Mouse (Mus musculus): ENCODE measurements at regions not wholly inside any gene's neighbourhood (a gene's known extent, or its start where the extent isn't known, plus 50 kb on each side); places are given as distances from the start of the nearest gene placed in this dataset.
"Not testable (repeated sequence)": the region's sequence is repeated elsewhere in the genome, so short reads cannot be mapped to it uniquely, and the experiment has no call there.

- DNase-seq (ENCODE audit: low spot score in 2 of 2), result no peak
These were observed 74.1 kb upstream of the Speer2 start for GRCm38 (mm10) chr16:69937514-69938194.

- DNase-seq (ENCODE audit: low spot score in 2 of 2), result no peak
These were observed 80.1 kb upstream of the Speer2 start for GRCm38 (mm10) chr16:69943635-69944034.

- no peak for DNase-seq (ENCODE audit: low spot score in 2 of 2)
These were observed 85.2 kb upstream of the Speer2 start for GRCm38 (mm10) chr16:69948783-69949182.

GRCm38 (mm10) chr16:69949339-69949738, 85.8 kb upstream of the Speer2 start:
- DNase-seq (ENCODE audit: low spot score in 2 of 2), result no peak

GRCm38 (mm10) chr16:69951581-69951980, 88.0 kb upstream of the Speer2 start:
- DNase-seq (ENCODE audit: low spot score in 2 of 2), result no peak

GRCm38 (mm10) chr16:69966561-69966960, 103.0 kb upstream of the Speer2 start:
- DNase-seq (ENCODE audit: low spot score in 2 of 2), result not testable (repeated sequence)

GRCm38 (mm10) chr16:69979813-69980527, 116.4 kb upstream of the Speer2 start:
- no peak for DNase-seq (ENCODE audit: low spot score in 2 of 2)

- DNase-seq (ENCODE audit: low spot score in 2 of 2), result no peak
These were observed 120.8 kb upstream of the Speer2 start for GRCm38 (mm10) chr16:69984320-69984719.

GRCm38 (mm10) chr16:69991907-69992470, 128.4 kb upstream of the Speer2 start:
- DNase-seq (ENCODE audit: low spot score in 2 of 2), result no peak

- no peak for DNase-seq (ENCODE audit: low spot score in 2 of 2)
These were observed 129.2 kb upstream of the Speer2 start for GRCm38 (mm10) chr16:69992715-69993114.

GRCm38 (mm10) chr16:70006863-70007262, 143.3 kb upstream of the Speer2 start:
- no peak for DNase-seq (ENCODE audit: low spot score in 2 of 2)

GRCm38 (mm10) chr16:70016980-70017379, 153.4 kb upstream of the Speer2 start:
- DNase-seq (ENCODE audit: low spot score in 2 of 2), result no peak

GRCm38 (mm10) chr16:70019564-70019963, 156.0 kb upstream of the Speer2 start:
- DNase-seq (ENCODE audit: low spot score in 2 of 2), result no peak

- no peak for DNase-seq (ENCODE audit: low spot score in 2 of 2)
These were observed 157.9 kb upstream of the Speer2 start for GRCm38 (mm10) chr16:70021436-70021835.

GRCm38 (mm10) chr16:70028649-70029048, 165.1 kb upstream of the Speer2 start:
- peak in 1 of 2 experiments; percentile 3 for DNase-seq (ENCODE audit: low spot score in 2 of 2)

GRCm38 (mm10) chr16:70045547-70045946, 182.0 kb upstream of the Speer2 start:
- no peak for DNase-seq (ENCODE audit: low spot score in 2 of 2)

GRCm38 (mm10) chr16:70046009-70046408, 182.5 kb upstream of the Speer2 start:
- DNase-seq (ENCODE audit: low spot score in 2 of 2), result no peak

- DNase-seq (ENCODE audit: low spot score in 2 of 2), result no peak
These were observed 186.3 kb upstream of the Speer2 start for GRCm38 (mm10) chr16:70049850-70050249.

GRCm38 (mm10) chr16:70071471-70071870, 207.9 kb upstream of the Speer2 start:
- no peak for DNase-seq (ENCODE audit: low spot score in 2 of 2)

GRCm38 (mm10) chr16:70073740-70074139, 210.2 kb upstream of the Speer2 start:
- DNase-seq (ENCODE audit: low spot score in 2 of 2), result no peak

- no peak for DNase-seq (ENCODE audit: low spot score in 2 of 2)
These were observed 216.0 kb upstream of the Speer2 start for GRCm38 (mm10) chr16:70079497-70079896.

- no peak for DNase-seq (ENCODE audit: low spot score in 2 of 2)
These were observed 222.5 kb upstream of the Gbe1 start for GRCm38 (mm10) chr16:70091291-70091690.

- DNase-seq (ENCODE audit: low spot score in 2 of 2), result no peak
These were observed 221.8 kb upstream of the Gbe1 start for GRCm38 (mm10) chr16:70091963-70092362.
